Mouse (Mus musculus) CH12.LX (cell line): Measurements from ENCODE around the gene Anxa1. TPM values are rescaled to one million over a fixed set of nuclear protein-coding genes. Genes with fewer than 3 reads are reported as not detected.

Experiments
- DNase-seq: peaks from one replicate; pipeline ENCODE4 v3.0.0-alpha.2; 2013; ENCODE audit errors: extremely low read depth
- H3K27ac ChIP-seq: 2 replicates; pipeline ENCODE4 v1.5.1; 2012; ENCODE audit warnings: low read depth, mild to moderate bottlenecking, control low read depth, moderate library complexity; ENCODE audit not compliant: insufficient read depth
- H3K27me3 ChIP-seq: replicated peaks from 2 replicates; pipeline ENCODE3; 2012; ENCODE audit warnings: inconsistent platforms
- H3K36me3 ChIP-seq, 2 experiments: replicated peaks in 1 of 2; 2 replicates each; pipeline versions ENCODE3 to v1.6.1; 2012; ENCODE audit warnings: inconsistent platforms in 1 of 2, low read length in 1 of 2, mild to moderate bottlenecking in 1 of 2, mixed read lengths in 1 of 2, moderate library complexity in 1 of 2; ENCODE audit not compliant: control insufficient read depth in 1 of 2, insufficient read depth in 1 of 2
- H3K4me1 ChIP-seq, 2 experiments: 2 replicates each; pipeline ENCODE4 v1.6.1; 2012; ENCODE audit warnings: inconsistent platforms in 1 of 2, moderate library complexity in 1 of 2; ENCODE audit not compliant: insufficient read depth in 2 of 2, control insufficient read depth in 1 of 2
- H3K4me2 ChIP-seq: 2 replicates; pipeline ENCODE4 v1.6.1; 2012; ENCODE audit warnings: low read depth, mild to moderate bottlenecking, control low read depth; ENCODE audit not compliant: poor library complexity, insufficient read depth, severe bottlenecking
- H3K4me3 ChIP-seq, 3 experiments: fragments of 150-350 bp in 1 of 3; sonication (generic) in 1 of 3; replicated peaks in 1 of 3; 2 replicates each; pipeline versions ENCODE3 to v1.5.1; 2011 to 2012; ENCODE audit warnings: low read depth in 2 of 3, low read length in 2 of 3, mild to moderate bottlenecking in 2 of 3, moderate library complexity in 2 of 3, control low read depth in 1 of 3, improper control_type of control experiment in 1 of 3, inconsistent platforms in 1 of 3, mixed read lengths in 1 of 3; ENCODE audit not compliant: poor library complexity in 1 of 3
- H3K79me2 ChIP-seq: replicated peaks from 2 replicates; pipeline ENCODE4 v1.6.1; 2012; ENCODE audit warnings: mild to moderate bottlenecking, moderate library complexity; ENCODE audit not compliant: control insufficient read depth, poor library complexity, insufficient read depth, severe bottlenecking; ENCODE audit errors: extremely low read depth
- H3K9ac ChIP-seq: 2 replicates; pipeline ENCODE4 v1.6.1; 2012; ENCODE audit warnings: low read depth, mild to moderate bottlenecking, control low read depth, moderate library complexity; ENCODE audit not compliant: insufficient read depth
- H3K9me3 ChIP-seq: replicated peaks from 2 replicates; pipeline ENCODE3; 2012; ENCODE audit warnings: low read length, inconsistent platforms, mixed read lengths
- CHD1 ChIP-seq: IDR thresholded peaks from 2 replicates; pipeline ENCODE4 v1.6.1; 2012; ENCODE audit warnings: low read depth, low read length, improper control_type of control experiment, inconsistent platforms
- CHD2 ChIP-seq: IDR thresholded peaks from 2 replicates; pipeline ENCODE4 v1.6.1; 2011; ENCODE audit warnings: low read length, improper control_type of control experiment
- ELF1 ChIP-seq: IDR thresholded peaks from 2 replicates; pipeline ENCODE4 v1.6.1; 2014; ENCODE audit warnings: low read depth, mild to moderate bottlenecking, inconsistent platforms, low read length, improper control_type of control experiment
- ETS1 ChIP-seq: conservative IDR thresholded peaks from 2 replicates; pipeline ENCODE4 v1.6.1; 2012; ENCODE audit warnings: low read depth, mild to moderate bottlenecking, inconsistent platforms, low read length, improper control_type of control experiment, moderate library complexity
- IRF4 ChIP-seq: IDR thresholded peaks from 2 replicates; pipeline ENCODE4 v1.6.1; 2014; ENCODE audit warnings: low read depth, mild to moderate bottlenecking, inconsistent platforms, low read length, improper control_type of control experiment
- JUN ChIP-seq: IDR thresholded peaks from 2 replicates; pipeline ENCODE4 v1.6.1; 2011; ENCODE audit warnings: low read depth, mild to moderate bottlenecking, low read length, improper control_type of control experiment, moderate library complexity; ENCODE audit not compliant: insufficient read depth
- JUND ChIP-seq: conservative IDR thresholded peaks from 2 replicates; pipeline ENCODE4 v1.6.1; 2011; ENCODE audit warnings: low read depth, low read length, improper control_type of control experiment
- KAT2A ChIP-seq: IDR thresholded peaks from 2 replicates; pipeline ENCODE4 v1.6.1; 2012; ENCODE audit warnings: low read length, improper control_type of control experiment, inconsistent platforms; ENCODE audit not compliant: insufficient replicate concordance
- MYC ChIP-seq: IDR thresholded peaks from 2 replicates; pipeline ENCODE4 v1.6.1; 2011; ENCODE audit warnings: low read depth, mild to moderate bottlenecking, improper control_type of control experiment, low read length
- NELFE ChIP-seq: IDR thresholded peaks from 2 replicates; pipeline ENCODE4 v1.6.1; 2011; ENCODE audit warnings: low read depth, low read length, improper control_type of control experiment
- NRF1 ChIP-seq: IDR thresholded peaks from 2 replicates; pipeline ENCODE4 v1.6.1; 2014; ENCODE audit warnings: low read depth, mild to moderate bottlenecking, inconsistent platforms, low read length, improper control_type of control experiment, moderate library complexity
- PAX5 ChIP-seq: IDR thresholded peaks from 2 replicates; pipeline ENCODE4 v1.6.1; 2012; ENCODE audit warnings: low read length, inconsistent platforms, mixed read lengths
- POLR2A ChIP-seq: IDR thresholded peaks from 2 replicates; pipeline ENCODE4 v1.6.1; 2011; ENCODE audit warnings: low read depth, mild to moderate bottlenecking, improper control_type of control experiment, low read length
- POLR2AphosphoS2 ChIP-seq: IDR thresholded peaks from 2 replicates; pipeline ENCODE4 v1.6.1; 2011; ENCODE audit warnings: low read depth, low read length, improper control_type of control experiment
- SIN3A ChIP-seq: IDR thresholded peaks from 2 replicates; pipeline ENCODE4 v1.6.1; 2012; ENCODE audit warnings: low read length, improper control_type of control experiment, inconsistent platforms
- TCF12 ChIP-seq: IDR thresholded peaks from 2 replicates; pipeline ENCODE4 v1.6.1; 2014; ENCODE audit warnings: low read depth, mild to moderate bottlenecking, inconsistent platforms, low read length, improper control_type of control experiment
- UBTF ChIP-seq: IDR thresholded peaks from 2 replicates; pipeline ENCODE4 v1.6.1; 2012; ENCODE audit warnings: low read depth, mild to moderate bottlenecking, inconsistent platforms, low read length, improper control_type of control experiment, moderate library complexity
- USF1 ChIP-seq: IDR thresholded peaks from 2 replicates; pipeline ENCODE4 v1.6.1; 2014; ENCODE audit warnings: low read depth, mild to moderate bottlenecking, inconsistent platforms, low read length, improper control_type of control experiment
- USF2 ChIP-seq: conservative IDR thresholded peaks from 2 replicates; pipeline ENCODE4 v1.6.1; 2011; ENCODE audit warnings: low read depth, low read length, improper control_type of control experiment
- ZC3H11A ChIP-seq: IDR thresholded peaks from 2 replicates; pipeline ENCODE4 v1.6.1; 2012; ENCODE audit warnings: low read depth, mild to moderate bottlenecking, inconsistent platforms, low read length, improper control_type of control experiment
- ZMIZ1 ChIP-seq: IDR thresholded peaks from 2 replicates; pipeline ENCODE4 v1.6.1; 2012; ENCODE audit warnings: low read depth, mild to moderate bottlenecking, inconsistent platforms, low read length, improper control_type of control experiment
- ZNF384 ChIP-seq: IDR thresholded peaks from 2 replicates; pipeline ENCODE4 v1.6.1; 2012; ENCODE audit warnings: low read depth, low read length, improper control_type of control experiment, inconsistent platforms
- dilution Hi-C: fragments of 300-500 bp; cut with MboI; formaldehyde crosslinking; loops from 2 replicates; pipeline ENCODE4 v1.14.3; 2020; ENCODE audit warnings: low sequenced_read_pairs; ENCODE audit not compliant: extremely low pct_unique_long_range_greater_than_20kb, extremely low pct_ligation_motif_present
- in situ Hi-C: fragments of 300-500 bp; cut with MboI; formaldehyde crosslinking; loops from 3 replicates; pipeline ENCODE4 v1.14.3; 2019; ENCODE audit warnings: low sequenced_read_pairs, low pct_ligation_motif_present, low pct_unique_long_range_greater_than_20kb, mixed read lengths
- polyA plus RNA-seq: library from polyadenylated mRNA; unstranded; fragments of >175 nt; gene quantifications from 2 replicates; pipeline ENCODE4 v1.2.1, GENCODE M21; 2012; ENCODE audit warnings: low read depth; ENCODE audit not compliant: insufficient read length
- total RNA-seq, 2 experiments: library from RNA; depleted of rRNA; stranded (reverse); fragments of 300-350 nt in 1 of 2; fragments of >200 nt in 1 of 2; gene quantifications; 2 replicates each; pipeline ENCODE4 v1.2.3; 2012 to 2014

The Anxa1 gene
- total and polyA plus RNA-seq, 3 experiments, result 3.9 to 24.9 (median 13.2) TPM

DNA sequence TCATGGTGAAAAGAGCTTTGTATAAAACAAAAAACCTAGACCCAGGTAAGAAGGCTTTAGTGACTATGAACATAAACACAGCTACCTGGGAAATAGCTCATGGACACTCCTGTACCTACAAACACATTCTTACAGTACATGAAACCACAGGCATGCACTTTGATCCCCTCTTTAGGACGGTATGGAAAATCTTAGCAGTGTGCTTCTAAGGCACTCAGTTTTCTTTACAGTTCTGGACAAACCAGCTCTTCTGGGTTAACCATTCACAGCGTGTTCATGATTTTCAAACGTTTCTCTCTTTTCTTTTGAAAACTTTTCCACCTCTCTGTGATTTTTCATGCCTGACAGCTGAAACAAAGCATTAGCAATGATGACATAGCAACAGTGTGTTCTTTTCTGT is 15.7 kb upstream of the Anxa1 start:
- Histone ChIP-seq H3K9ac (no peak overlapping the region), H3K27ac (no peak overlapping the region), H3K9me3 (no peaks in the 10 kb centered on the region), H3K36me3 (no peaks in the 10 kb centered on the region), H3K4me2 (no peak overlapping the region), H3K4me3 (no peak overlapping the region), H3K4me1 (peaks cover 0 to 6% of the 10 kb centered on the region in 2 experiments; a peak in 2 of 4 replicates), H3K79me2 (no peaks in the 10 kb centered on the region), H3K27me3 (no peaks in the 10 kb centered on the region)
- no peak for DNase-seq
- no peak for TF ChIP-seq ZNF384
- TF ChIP-seq MYC, result no peak
- TF ChIP-seq TCF12, result no peak
- TF ChIP-seq IRF4, result no peak
- TF ChIP-seq CHD2, result no peak
- no peak for TF ChIP-seq USF1
- no peak for TF ChIP-seq USF2
- TF ChIP-seq ZC3H11A, result no peak
- TF ChIP-seq JUND, result no peak
- TF ChIP-seq JUN, result no peak
- TF ChIP-seq POLR2A, result no peak
- no peak for TF ChIP-seq POLR2AphosphoS2
- dilution Hi-C loops (no loop called here), in situ Hi-C loops (no loop called here)

DNA sequence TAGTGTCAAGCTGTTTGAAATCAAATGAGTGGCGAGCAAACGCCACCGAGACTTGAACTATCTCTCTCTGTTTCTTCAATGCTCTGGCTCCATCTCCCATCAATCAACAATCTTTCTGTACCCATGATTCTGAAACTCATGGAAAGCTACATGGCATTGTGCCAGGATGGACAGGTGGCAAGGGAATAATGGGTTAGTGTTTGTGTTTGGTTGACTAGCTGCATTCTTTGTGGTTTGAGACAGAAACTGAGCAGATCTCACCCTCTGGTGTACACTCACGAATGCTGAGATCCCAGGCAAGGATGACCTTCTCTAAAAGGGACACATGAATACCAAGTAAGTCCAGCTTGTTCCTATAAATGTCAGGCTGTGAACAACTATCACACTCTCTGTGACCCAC is 14.3 kb upstream of the Anxa1 start:
- TF ChIP-seq ZNF384 (no peak), KAT2A (no peak), ZMIZ1 (no peak), MYC (no peak), NRF1 (no peak), TCF12 (no peak), POLR2A (no peak), UBTF (no peak), SIN3A (no peak), ELF1 (no peak), NELFE (no peak), PAX5 (no peak), ZC3H11A (no peak), CHD1 (no peak), ETS1 (no peak)
- no peak overlapping the region for H3K9ac ChIP-seq

More for the DNA sequence above, 14.3 kb upstream of the Anxa1 start:
- no peaks in the 10 kb centered on the region for H3K27me3 ChIP-seq
- no peaks in the 10 kb centered on the region for H3K9me3 ChIP-seq
- H3K36me3 ChIP-seq, result no peaks in the 10 kb centered on the region
- in situ Hi-C loops (no loop called here), dilution Hi-C loops (no loop called here)
- no peak overlapping the region for H3K27ac ChIP-seq
- H3K79me2 ChIP-seq, result no peaks in the 10 kb centered on the region
- no peak for DNase-seq
- no peak overlapping the region for H3K4me3 ChIP-seq
- peaks cover 0 to 6% of the 10 kb centered on the region in 2 experiments; a peak in 2 of 4 replicates for H3K4me1 ChIP-seq
- H3K4me2 ChIP-seq, result no peak overlapping the region
